8 mouse cellular contexts compared by ENCODE assay signal in genomic region chr3:84478896-84479292, GRCm38 (mm10). TPM values are rescaled to one million over a fixed set of nuclear protein-coding genes. Genes with fewer than 3 reads are reported as not detected.
A peak's percentile ranks its signal among the peaks of the same experiment; 100 is the strongest.
DNase-seq lines count a peak whose midpoint lies in the region; ATAC-seq and TF ChIP-seq lines count a peak whose summit lies in the region.

No protein-coding gene starts in this region.

- H3K79me2 ChIP-seq in MEL (ENCODE audit: control insufficient read depth, insufficient read depth, low read length, poor library complexity), result no peaks in the 10 kb centered on the region

- DNase-seq in heart, postnatal 14 days, result no peak
- no peak for DNase-seq in MEL (ENCODE audit: low read depth, low spot score)
- DNase-seq in hindbrain, embryonic 10.5 days (ENCODE audit: low spot score), result no peak
- DNase-seq in liver, postnatal 0 days, result no peak
- DNase-seq in MN1 (ENCODE audit: low spot score), result no peak
- DNase-seq in frontal cortex, postnatal 14 days (ENCODE audit: low spot score in 2 of 2), result no peak
- no peak for DNase-seq in cerebellum, postnatal 10 days

- H3K9me3 ChIP-seq in heart, embryonic 11.5 days (replicated peaks; ENCODE audit: control insufficient read depth, low read length), result no peaks in the 10 kb centered on the region
- no peaks in the 10 kb centered on the region for H3K9me3 ChIP-seq in MEL (replicated peaks; ENCODE audit: insufficient read depth, low read length)
- no peaks in the 10 kb centered on the region for H3K9me3 ChIP-seq in hindbrain, embryonic 10.5 days
- no peaks in the 10 kb centered on the region for H3K9me3 ChIP-seq in liver, postnatal 0 days (ENCODE audit: low read length)

- H3K4me1 ChIP-seq in heart, embryonic 11.5 days (ENCODE audit: control insufficient read depth, insufficient read depth, low read length), result peaks cover 16% of the 10 kb centered on the region
- H3K4me1 ChIP-seq in MEL (ENCODE audit: control insufficient read depth in 1 of 2, insufficient read depth in 2 of 2, low read length in 2 of 2), result peaks cover 2 to 18% of the 10 kb centered on the region in 2 experiments; a peak in 3 of 4 replicates
- peaks cover 42% of the 10 kb centered on the region for H3K4me1 ChIP-seq in hindbrain, embryonic 10.5 days (replicated peaks)
- peaks cover 21% of the 10 kb centered on the region for H3K4me1 ChIP-seq in liver, postnatal 0 days (ENCODE audit: insufficient read depth)

- ATAC-seq in heart, embryonic 11.5 days (replicated peaks; ENCODE audit: insufficient number of reproducible peaks, low FRiP score, low TSS enrichment), result no peak
- ATAC-seq in liver, postnatal 0 days, result peak; percentile 70

- WGBS in heart, embryonic 11.5 days (ENCODE audit: insufficient replicate concordance), result 2% methylated on average over 11 of the region's 12 CpGs
- 3% methylated on average over 12 of the region's 12 CpGs for WGBS in hindbrain, embryonic 10.5 days
- 7% methylated on average over 12 of the region's 12 CpGs for WGBS in liver, postnatal 0 days (ENCODE audit: insufficient replicate concordance)

- TF ChIP-seq POLR2A in MEL (IDR thresholded peaks at IDR 0.05; ENCODE audit: control insufficient read depth in 1 of 2, insufficient read depth in 1 of 2, low read depth in 1 of 2, low read length in 2 of 2, poor library complexity in 1 of 2), result no peak

- TF ChIP-seq EP300 in MEL (IDR thresholded peaks at IDR 0.05; ENCODE audit: low read depth in 1 of 2, low read length in 2 of 2), result no peak
- peak; percentile 87 for TF ChIP-seq EP300 in liver, postnatal 0 days (IDR thresholded peaks at IDR 0.05; ENCODE audit: low read depth)

- no peaks in the 10 kb centered on the region for H3K36me3 ChIP-seq in heart, embryonic 11.5 days (ENCODE audit: control insufficient read depth, insufficient read depth, low read length)
- H3K36me3 ChIP-seq in MEL (ENCODE audit: control insufficient read depth in 1 of 2, insufficient read depth in 2 of 2, low read length in 2 of 2), result peaks cover 0 to 16% of the 10 kb centered on the region in 2 experiments; a peak in 2 of 4 replicates
- no peaks in the 10 kb centered on the region for H3K36me3 ChIP-seq in hindbrain, embryonic 10.5 days
- H3K36me3 ChIP-seq in liver, postnatal 0 days (replicated peaks; ENCODE audit: insufficient read depth, low read length), result peaks cover 4% of the 10 kb centered on the region; the same call in 1 of the 2 replicates

- intact Hi-C loops in heart, postnatal 14 days (cut with DNase I), result no loop called here

- H3K4me3 ChIP-seq in heart, embryonic 11.5 days (ENCODE audit: low read depth, low read length), result peak overlapping the region; percentile 63
- H3K4me3 ChIP-seq in MEL (ENCODE audit: control insufficient read depth in 1 of 2, insufficient read depth in 1 of 2, low read depth in 2 of 2, low read length in 2 of 2), result peak overlapping the region; percentile 48 to 51; a peak in 3 of 4 replicates
- H3K4me3 ChIP-seq in hindbrain, embryonic 10.5 days, result peak overlapping the region; percentile 77
- peak overlapping the region; percentile 74 for H3K4me3 ChIP-seq in liver, postnatal 0 days (ENCODE audit: low read depth, low read length)

- H3K9ac ChIP-seq in heart, embryonic 11.5 days (ENCODE audit: low read depth, low read length), result peak overlapping the region; percentile 66
- H3K9ac ChIP-seq in MEL (ENCODE audit: control insufficient read depth, low read depth, low read length, poor library complexity, severe bottlenecking), result no peak overlapping the region; the same call in 1 of the 2 replicates
- H3K9ac ChIP-seq in liver, postnatal 0 days (replicated peaks), result peak overlapping the region; percentile 83

- peak overlapping the region; percentile 97 for H3K4me2 ChIP-seq in heart, embryonic 11.5 days
- H3K4me2 ChIP-seq in liver, postnatal 0 days (ENCODE audit: low read depth, low read length), result peak overlapping the region; percentile 83

- peaks cover 70% of the 10 kb centered on the region for H3K27me3 ChIP-seq in heart, embryonic 11.5 days (ENCODE audit: control insufficient read depth, insufficient read depth, low read length)
- peaks cover 0 to 1% of the 10 kb centered on the region in 2 experiments; a peak in 1 of 4 replicates for H3K27me3 ChIP-seq in MEL (ENCODE audit: control insufficient read depth in 1 of 2, insufficient read depth in 2 of 2, low read length in 2 of 2)
- H3K27me3 ChIP-seq in hindbrain, embryonic 10.5 days (ENCODE audit: insufficient read depth, poor library complexity, severe bottlenecking), result peaks cover 83% of the 10 kb centered on the region
- peaks cover 24% of the 10 kb centered on the region for H3K27me3 ChIP-seq in liver, postnatal 0 days (ENCODE audit: insufficient read depth, low read length)

- H3K27ac ChIP-seq in heart, embryonic 11.5 days (ENCODE audit: low read depth, low read length), result no peak overlapping the region
- H3K27ac ChIP-seq in MEL (ENCODE audit: control insufficient read depth, low read depth, low read length), result no peak overlapping the region
- H3K27ac ChIP-seq in hindbrain, embryonic 10.5 days, result peak overlapping the region; percentile 84
- peak overlapping the region; percentile 79 for H3K27ac ChIP-seq in liver, postnatal 0 days (ENCODE audit: low read depth)

- no peak for TF ChIP-seq RAD21 in MEL (IDR thresholded peaks at IDR 0.05; ENCODE audit: low read depth, low read length)

- no peak for TF ChIP-seq CTCF in MEL (IDR thresholded peaks at IDR 0.05 in 2 of 3, conservative IDR thresholded peaks at IDR 0.05 in 1 of 3; ENCODE audit: control insufficient read depth in 1 of 3, insufficient read depth in 1 of 3, low read depth in 2 of 3, low read length in 3 of 3, poor library complexity in 1 of 3, severe bottlenecking in 1 of 3)
- no peak for TF ChIP-seq CTCF in liver, postnatal 0 days (IDR thresholded peaks at IDR 0.05; ENCODE audit: low read depth)

TF ChIP-seq in MEL, 35 proteins besides CTCF, POLR2A, EP300 and RAD21:
- TF ChIP-seq MYC (IDR thresholded peaks at IDR 0.05; ENCODE audit: low read depth, low read length) (no peak), MEF2A (IDR thresholded peaks at IDR 0.05; ENCODE audit: extremely low read depth, insufficient replicate concordance, low read depth, low read length, poor library complexity, severe bottlenecking) (no peak), CHD2 (IDR thresholded peaks at IDR 0.05; ENCODE audit: low read length) (no peak)

RNA-seq across cellular contexts. Expression of gene Fhdc1, which starts 1.3 kb away (rescaled TPM):
- polyA plus RNA-seq in heart, embryonic 11.5 days (2014; fragmentation: Nextera tagmentation; extraction: Ambion mirVana), result 1.4 and 5.0 TPM in 2 replicates
- 1 to 10 TPM in 1 of 2 experiments, under 1 TPM in 1; 0.66 to 1.7 TPM for total RNA-seq in heart, postnatal 14 days (2021)
- total RNA-seq in MEL (2012; rRNA removed), result 0.42 and 0.54 TPM in 2 replicates
- polyA plus RNA-seq in MEL (2012; ENCODE audit: insufficient read depth in 1 of 2, insufficient read length in 2 of 2, low read depth in 1 of 2, low replicate concordance in 2 of 2, missing spikeins in 1 of 2), result 1 to 10 TPM in 1 of 2 experiments, not detected in 1; 2.0 TPM
- 3.8 and 5.8 TPM in 2 replicates for polyA plus RNA-seq in hindbrain, embryonic 10.5 days (2016; fragmentation: Nextera tagmentation; extraction: Ambion mirVana)
- polyA plus RNA-seq in liver, postnatal 0 days (2015; fragmentation: Nextera tagmentation; extraction: Ambion mirVana), result 16.8 and 19.1 TPM in 2 replicates

Comparison
In these comparisons a context has a peak if more than half of its experiments do, and no peak if none do; other contexts are left out.
1. H3K27ac ChIP-seq: peak in hindbrain, embryonic 10.5 days (single experiment) and liver, postnatal 0 days (single experiment); none in heart, embryonic 11.5 days (single experiment) and MEL (single experiment).
2. Peak in every context shown above with its lines, with median percentiles within 50 percentile points of each other: H3K4me3 ChIP-seq.